Mouse (Mus musculus): Measurements from ENCODE around the gene AY358078. TPM values are rescaled to one million over a fixed set of nuclear protein-coding genes. Genes with fewer than 3 reads are reported as not detected.
"Not testable (repeated sequence)": the region's sequence is repeated elsewhere in the genome, so short reads cannot be mapped to it uniquely, and the experiment has no call there.

The AY358078 gene
- total and polyA plus RNA-seq, 3 experiments: not detected

DNA sequence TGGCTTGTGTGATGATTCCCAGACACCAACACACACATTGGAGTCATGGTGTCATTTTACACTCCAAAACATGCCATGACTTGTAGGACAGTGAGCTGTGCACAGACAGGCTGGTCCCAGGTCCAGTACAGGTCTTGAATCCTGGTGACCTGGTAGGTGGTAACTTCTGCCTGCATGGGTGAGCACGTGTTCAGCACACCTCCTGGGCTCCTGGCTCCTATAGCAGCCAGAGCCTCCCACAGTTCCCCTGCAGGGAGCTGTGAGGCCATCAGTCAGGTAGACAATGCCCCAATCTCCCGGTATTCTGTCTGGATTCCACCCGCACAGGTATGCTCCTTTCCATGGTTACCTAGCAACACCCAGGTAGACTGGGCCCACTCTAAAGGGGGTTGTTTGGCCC, 46.7 kb downstream of the AY358078 start:
- no peaks in the 10 kb centered on the region for H3K4me1 ChIP-seq (ENCODE audit: control insufficient read depth in 1 of 2, insufficient read depth in 2 of 2, low read length in 2 of 2)
- no peak for TF ChIP-seq MAZ (IDR thresholded peaks at IDR 0.05; ENCODE audit: low read depth, low read length)
- no peak for TF ChIP-seq POLR2AphosphoS5 (IDR thresholded peaks at IDR 0.05; ENCODE audit: borderline replicate concordance, low read depth, low read length)
- no peak for TF ChIP-seq CTCF (IDR thresholded peaks at IDR 0.05 in 2 of 3, conservative IDR thresholded peaks at IDR 0.05 in 1 of 3; ENCODE audit: control insufficient read depth in 1 of 3, insufficient read depth in 1 of 3, low read depth in 2 of 3, low read length in 3 of 3, poor library complexity in 1 of 3, severe bottlenecking in 1 of 3)
- TF ChIP-seq RCOR1 (IDR thresholded peaks at IDR 0.05; ENCODE audit: low read depth, low read length): no peak

DNA sequence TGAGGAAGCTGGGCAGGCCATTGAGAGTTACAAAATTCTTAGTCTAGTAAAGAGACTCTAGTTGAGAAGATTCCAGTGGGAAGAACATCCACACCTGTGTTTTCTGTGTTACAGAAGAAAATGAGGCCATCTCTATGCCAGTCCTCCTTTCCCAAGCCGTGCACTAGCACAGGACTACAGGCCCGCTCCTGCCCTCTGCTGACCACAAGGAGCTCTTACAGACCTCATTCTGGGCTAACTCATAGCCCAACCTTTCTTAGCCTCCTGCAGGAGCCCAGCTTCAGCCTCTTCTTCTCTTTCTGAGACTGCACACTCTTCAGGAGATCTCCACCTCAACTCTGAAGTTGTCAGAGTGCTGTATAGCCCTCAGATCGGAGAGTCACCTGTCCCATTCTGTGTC, 51.2 kb downstream of the AY358078 start:
- not testable (repeated sequence) for H3K4me1 ChIP-seq (ENCODE audit: control insufficient read depth in 1 of 2, insufficient read depth in 2 of 2, low read length in 2 of 2); H3K4me3 ChIP-seq (ENCODE audit: control insufficient read depth in 1 of 2, insufficient read depth in 1 of 2, low read depth in 2 of 2, low read length in 2 of 2); DNase-seq (ENCODE audit: low read depth, low spot score)

More for the DNA sequence above, 46.7 kb downstream of the AY358078 start:
- no peak for DNase-seq (ENCODE audit: low read depth, low spot score)
- no peak overlapping the region for H3K9ac ChIP-seq (ENCODE audit: control insufficient read depth, low read depth, low read length, poor library complexity, severe bottlenecking)
- H3K9me3 ChIP-seq (replicated peaks; ENCODE audit: insufficient read depth, low read length): no peaks in the 10 kb centered on the region
- no peaks in the 10 kb centered on the region for H3K79me2 ChIP-seq (ENCODE audit: control insufficient read depth, insufficient read depth, low read length, poor library complexity)
- no peaks in the 10 kb centered on the region for H3K36me3 ChIP-seq (ENCODE audit: control insufficient read depth in 1 of 2, insufficient read depth in 2 of 2, low read length in 2 of 2)
- no peak overlapping the region for H3K4me3 ChIP-seq (ENCODE audit: control insufficient read depth in 1 of 2, insufficient read depth in 1 of 2, low read depth in 2 of 2, low read length in 2 of 2)
- no peaks in the 10 kb centered on the region for H3K27me3 ChIP-seq (ENCODE audit: control insufficient read depth in 1 of 2, insufficient read depth in 2 of 2, low read length in 2 of 2)
- no peak overlapping the region for H3K27ac ChIP-seq (ENCODE audit: control insufficient read depth, low read depth, low read length)

DNA sequence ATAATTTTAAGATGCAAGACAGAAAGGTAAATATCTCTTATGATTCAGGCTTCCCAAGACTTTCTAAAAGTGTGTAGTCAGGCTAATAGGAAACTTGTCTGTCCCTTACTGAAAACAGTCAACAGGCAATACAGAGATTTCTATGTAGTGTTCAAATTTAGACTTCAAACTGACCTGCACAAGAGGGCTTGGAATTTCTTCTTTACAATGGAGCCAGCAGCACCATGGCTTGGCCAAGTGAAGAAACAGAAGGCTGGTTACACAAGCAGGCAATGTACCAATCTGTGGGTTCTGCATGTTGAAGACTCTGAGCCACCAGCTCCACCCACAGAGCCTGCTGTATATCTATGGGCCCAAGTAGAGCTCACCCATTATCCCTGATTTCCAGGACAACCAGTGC, 53.6 kb downstream of the AY358078 start, which contains the start of gene Ear6:
Gene Ear6, plus strand, starts transcription at position 301 of the 400 bp plus-strand sequence.
- no peak within 1 kb of the TSS for H3K4me3 ChIP-seq (ENCODE audit: control insufficient read depth in 1 of 2, insufficient read depth in 1 of 2, low read depth in 2 of 2, low read length in 2 of 2)
- H3K9me3 ChIP-seq (replicated peaks; ENCODE audit: insufficient read depth, low read length): no peaks in the 10 kb centered on the region
- H3K27ac ChIP-seq (ENCODE audit: control insufficient read depth, low read depth, low read length): no peak within 1 kb of the TSS
- TF ChIP-seq JUND (IDR thresholded peaks at IDR 0.05; ENCODE audit: low read depth, low read length) (no peak), MEF2A (IDR thresholded peaks at IDR 0.05; ENCODE audit: extremely low read depth, insufficient replicate concordance, low read depth, low read length, poor library complexity, severe bottlenecking) (no peak), SMC3 (IDR thresholded peaks at IDR 0.05; ENCODE audit: low read depth, low read length) (no peak), ZC3H11A (IDR thresholded peaks at IDR 0.05; ENCODE audit: low read depth, low read length) (no peak), RAD21 (IDR thresholded peaks at IDR 0.05; ENCODE audit: low read depth, low read length) (no peak), TAL1 (IDR thresholded peaks at IDR 0.05; ENCODE audit: low read length) (no peak), MAZ (IDR thresholded peaks at IDR 0.05; ENCODE audit: low read depth, low read length) (no peak), CTCF (IDR thresholded peaks at IDR 0.05 in 2 of 3, conservative IDR thresholded peaks at IDR 0.05 in 1 of 3; ENCODE audit: control insufficient read depth in 1 of 3, insufficient read depth in 1 of 3, low read depth in 2 of 3, low read length in 3 of 3, poor library complexity in 1 of 3, severe bottlenecking in 1 of 3) (no peak), EP300 (IDR thresholded peaks at IDR 0.05; ENCODE audit: low read depth in 1 of 2, low read length in 2 of 2) (no peak), ZMIZ1 (IDR thresholded peaks at IDR 0.05; ENCODE audit: low read depth, low read length) (no peak), POLR2AphosphoS2 (IDR thresholded peaks at IDR 0.05; ENCODE audit: low read length) (no peak), RCOR1 (IDR thresholded peaks at IDR 0.05; ENCODE audit: low read depth, low read length) (no peak), ZNF384 (IDR thresholded peaks at IDR 0.05; ENCODE audit: low read depth, low read length) (no peak), MYC (IDR thresholded peaks at IDR 0.05; ENCODE audit: low read depth, low read length) (no peak), CHD2 (IDR thresholded peaks at IDR 0.05; ENCODE audit: low read length) (no peak)
- no peaks in the 10 kb centered on the region; a peak in 2 of 4 replicates for H3K27me3 ChIP-seq (ENCODE audit: control insufficient read depth in 1 of 2, insufficient read depth in 2 of 2, low read length in 2 of 2)
- no peaks in the 10 kb centered on the region for H3K36me3 ChIP-seq (ENCODE audit: control insufficient read depth in 1 of 2, insufficient read depth in 2 of 2, low read length in 2 of 2)
- H3K9ac ChIP-seq (ENCODE audit: control insufficient read depth, low read depth, low read length, poor library complexity, severe bottlenecking): no peak within 1 kb of the TSS
- no peak for DNase-seq (ENCODE audit: low read depth, low spot score)
- no peaks in the 10 kb centered on the region for H3K79me2 ChIP-seq (ENCODE audit: control insufficient read depth, insufficient read depth, low read length, poor library complexity)
- no peaks in the 10 kb centered on the region for H3K4me1 ChIP-seq (ENCODE audit: control insufficient read depth in 1 of 2, insufficient read depth in 2 of 2, low read length in 2 of 2)

More for the DNA sequence above, 51.2 kb downstream of the AY358078 start:
- not testable (repeated sequence) for H3K27ac ChIP-seq (ENCODE audit: control insufficient read depth, low read depth, low read length); H3K9ac ChIP-seq (ENCODE audit: control insufficient read depth, low read depth, low read length, poor library complexity, severe bottlenecking); H3K79me2 ChIP-seq (ENCODE audit: control insufficient read depth, insufficient read depth, low read length, poor library complexity); H3K27me3 ChIP-seq (ENCODE audit: control insufficient read depth in 1 of 2, insufficient read depth in 2 of 2, low read length in 2 of 2); H3K9me3 ChIP-seq (replicated peaks; ENCODE audit: insufficient read depth, low read length); H3K36me3 ChIP-seq (ENCODE audit: control insufficient read depth in 1 of 2, insufficient read depth in 2 of 2, low read length in 2 of 2)

DNA sequence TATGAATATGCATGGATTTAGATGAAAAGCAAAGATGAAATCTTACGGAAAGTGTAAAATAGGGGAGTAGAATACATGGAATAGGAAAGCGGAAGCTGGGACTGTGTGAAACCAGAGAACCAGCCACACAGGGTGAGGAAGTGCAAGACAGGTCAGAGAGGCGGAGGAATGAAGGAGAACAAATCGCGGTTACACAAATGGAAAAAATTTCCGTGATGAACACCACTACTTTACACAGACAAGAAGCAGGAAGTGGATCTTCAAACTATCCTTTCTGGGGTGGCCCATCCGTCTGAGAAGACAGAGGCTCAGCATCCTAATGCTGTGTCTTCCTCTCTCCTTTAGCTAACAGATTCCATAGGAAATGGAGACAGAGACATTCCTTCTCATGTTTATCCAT, 55.4 kb downstream of the AY358078 start:
- not testable (repeated sequence) for H3K79me2 ChIP-seq (ENCODE audit: control insufficient read depth, insufficient read depth, low read length, poor library complexity); H3K27ac ChIP-seq (ENCODE audit: control insufficient read depth, low read depth, low read length); H3K36me3 ChIP-seq (ENCODE audit: control insufficient read depth in 1 of 2, insufficient read depth in 2 of 2, low read length in 2 of 2); H3K9me3 ChIP-seq (replicated peaks; ENCODE audit: insufficient read depth, low read length); DNase-seq (ENCODE audit: low read depth, low spot score); H3K9ac ChIP-seq (ENCODE audit: control insufficient read depth, low read depth, low read length, poor library complexity, severe bottlenecking); H3K4me3 ChIP-seq (ENCODE audit: control insufficient read depth in 1 of 2, insufficient read depth in 1 of 2, low read depth in 2 of 2, low read length in 2 of 2); H3K27me3 ChIP-seq (ENCODE audit: control insufficient read depth in 1 of 2, insufficient read depth in 2 of 2, low read length in 2 of 2); H3K4me1 ChIP-seq (ENCODE audit: control insufficient read depth in 1 of 2, insufficient read depth in 2 of 2, low read length in 2 of 2)
